Mouse (Mus musculus): ENCODE results near the gene Hspb2.

- peak; percentile 87 for TF ChIP-seq CTCF (conservative IDR thresholded peaks at IDR 0.05; ENCODE audit: insufficient read depth, insufficient read length, low read depth, low read length)
- no peak for TF ChIP-seq POLR2A (IDR thresholded peaks at IDR 0.05; ENCODE audit: low read depth, low read length)
Observed at GRCm38 (mm10) chr9:50800985-50801384, 48.8 kb upstream of the Hspb2 start.
